Mouse (Mus musculus) neural tube, embryonic 10.5 days (tissue): ENCODE measurements at regions not wholly inside any gene's neighbourhood (a gene's known extent, or its start where the extent isn't known, plus 50 kb on each side); places are given as distances from the start of the nearest gene placed in this dataset.

Experiments used
- DNase-seq: peaks from one replicate; pipeline ENCODE4 v3.0.0-alpha.2; 2017; ENCODE audit warnings: low spot score; ENCODE audit errors: extremely low spot score

DNA sequence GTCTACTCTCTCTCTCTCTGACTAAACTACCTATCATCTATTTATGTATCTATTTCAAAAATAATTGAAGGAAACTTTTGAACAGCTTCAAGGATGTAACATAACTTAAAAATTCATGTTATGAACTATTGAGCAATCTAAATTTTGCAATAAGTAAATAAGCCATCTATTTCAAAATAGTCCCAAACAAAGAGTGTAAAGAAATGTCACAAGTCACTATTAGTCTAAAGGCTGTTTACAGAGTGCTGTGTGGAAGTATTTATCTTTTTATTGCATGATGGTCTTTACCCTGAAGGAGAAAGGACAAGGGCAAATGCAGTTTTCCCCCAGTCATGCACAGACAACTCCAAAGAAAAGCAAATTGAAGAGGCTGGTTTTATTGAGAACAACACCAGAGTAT is 496.0 kb downstream of the Olfm4 start:
- DNase-seq, result no peak

DNA sequence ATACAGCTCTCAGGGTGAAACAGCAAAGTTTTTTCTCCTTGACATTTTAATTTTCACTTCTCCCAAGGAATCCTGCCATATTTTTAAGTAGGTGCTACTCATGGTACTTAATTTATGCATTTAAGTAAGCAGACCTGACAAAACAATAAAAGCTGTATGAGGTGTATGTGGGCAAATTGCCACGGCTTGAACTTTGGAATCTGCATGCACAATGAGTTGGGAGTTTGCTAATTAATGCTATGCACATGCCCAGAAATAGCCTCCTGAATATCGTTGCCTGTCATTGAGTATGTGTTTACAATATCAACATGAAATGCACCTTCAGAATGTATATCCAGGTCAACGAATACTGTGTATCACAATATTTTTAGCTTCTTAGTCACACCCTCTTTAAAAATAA is 498.9 kb downstream of the Olfm4 start:
- DNase-seq, result no peak

DNA sequence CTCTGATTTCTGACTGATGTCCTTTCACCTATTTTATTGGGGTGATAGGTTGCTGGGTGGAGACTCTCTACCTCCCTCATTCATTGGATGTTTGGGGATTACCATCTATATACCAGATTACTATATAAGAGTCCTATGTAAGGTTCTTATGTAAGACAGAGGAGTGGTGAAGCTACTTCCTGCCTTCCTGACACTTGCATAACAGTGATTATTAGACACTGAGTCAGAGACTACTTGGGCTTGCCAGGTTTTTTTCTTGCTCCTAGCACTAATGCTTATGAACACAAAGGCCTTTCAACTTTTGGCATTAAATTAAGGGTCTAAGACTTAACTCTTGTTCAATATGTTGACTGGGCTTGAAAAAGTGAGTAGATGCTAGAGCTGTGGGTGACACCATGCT is 500.4 kb downstream of the Olfm4 start:
- DNase-seq, result no peak

DNA sequence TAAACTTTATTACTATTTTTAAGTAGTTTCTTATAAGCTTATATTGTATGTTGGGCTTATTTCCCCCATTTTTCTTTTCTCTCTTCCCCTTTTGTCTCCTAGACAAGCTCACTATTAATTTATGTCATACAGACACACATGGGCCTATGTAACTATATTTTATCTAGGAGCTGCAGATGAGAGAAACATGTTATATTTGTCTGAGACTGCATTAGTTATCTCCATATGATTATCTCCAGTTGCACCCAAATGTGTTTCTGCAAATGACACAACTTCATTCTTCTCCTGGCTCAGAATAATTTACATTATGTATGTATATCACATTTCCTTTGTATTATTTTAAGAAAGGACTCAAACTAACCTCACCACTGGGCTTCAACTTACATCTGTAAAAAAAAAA is 501.3 kb downstream of the Olfm4 start:
- no peak for DNase-seq

DNA sequence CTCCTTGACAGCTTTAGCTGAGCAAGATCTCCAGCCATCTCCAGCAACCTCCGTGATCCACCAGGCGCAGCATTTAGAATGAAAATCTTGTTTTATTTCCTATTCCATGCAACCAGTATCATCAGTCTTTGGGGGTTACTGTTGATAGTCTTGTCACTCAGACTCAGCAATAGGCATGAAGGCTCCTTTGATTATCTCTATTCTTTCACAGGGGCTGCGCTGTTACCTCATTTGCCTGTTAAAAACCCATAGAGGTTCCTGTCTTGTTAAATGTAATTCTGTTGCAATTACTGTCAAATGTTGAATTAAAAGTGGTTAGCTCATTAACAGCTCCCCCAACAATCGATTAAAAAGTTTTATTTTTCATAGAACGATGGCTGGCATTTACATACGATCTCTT is 502.7 kb downstream of the Olfm4 start:
- DNase-seq, result no peak

DNA sequence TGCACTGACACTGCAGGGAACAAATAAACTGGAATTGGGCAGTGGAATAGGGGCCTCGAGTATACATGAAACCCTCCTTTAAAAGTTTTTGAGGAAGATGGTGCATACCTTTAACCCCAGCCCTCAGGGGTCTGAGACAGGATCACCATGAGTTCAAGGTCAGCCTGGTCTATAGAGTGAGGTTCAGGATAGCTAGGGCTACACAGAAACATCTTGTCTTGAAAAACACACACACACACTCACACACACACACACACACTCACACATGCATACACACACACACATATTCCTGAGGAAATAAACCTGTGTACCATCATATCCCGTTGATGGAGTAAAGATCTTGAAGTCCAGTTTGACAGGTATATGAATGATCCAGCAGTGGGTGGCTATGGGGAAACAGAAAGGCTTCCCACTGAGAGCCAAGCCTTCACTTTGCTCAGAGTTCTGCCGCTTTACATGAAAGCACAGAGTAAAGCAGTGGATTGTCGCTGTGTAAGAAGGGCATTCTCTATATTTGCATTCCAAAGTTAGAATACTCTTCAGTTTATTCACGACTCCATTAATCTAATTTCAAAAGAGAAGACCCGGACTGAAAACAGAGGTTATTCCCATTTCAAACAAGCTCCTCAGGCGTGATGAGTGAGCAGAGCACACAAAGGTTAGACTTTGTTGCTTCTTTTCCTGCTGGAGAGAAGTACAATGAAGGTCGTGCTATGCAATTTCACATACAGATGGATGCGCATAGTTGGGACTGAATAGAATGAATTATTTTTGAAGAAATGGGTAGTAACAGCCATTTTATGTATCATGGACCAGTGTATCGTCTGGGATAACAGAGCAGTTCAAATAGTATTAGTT is 508.4 kb downstream of the Olfm4 start:
- DNase-seq, result no peak

DNA sequence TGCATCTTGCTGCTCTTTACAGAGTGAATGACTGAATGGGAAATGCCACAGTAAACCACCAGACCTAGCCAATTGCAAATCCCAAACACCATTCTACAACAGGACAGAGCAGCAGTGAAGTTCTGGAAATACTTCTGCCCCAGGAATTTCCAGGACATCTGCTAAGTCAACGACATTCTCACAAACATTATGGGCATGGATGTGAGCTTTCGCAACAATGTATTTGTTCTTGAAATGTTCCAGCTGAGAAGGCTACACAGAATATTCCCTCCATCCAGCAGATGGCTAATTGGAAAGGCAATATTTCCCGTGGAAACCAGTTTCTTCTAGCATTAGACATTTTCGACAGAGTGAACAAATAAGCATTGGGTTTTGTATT is 509.0 kb downstream of the Olfm4 start:
- no peak for DNase-seq

DNA sequence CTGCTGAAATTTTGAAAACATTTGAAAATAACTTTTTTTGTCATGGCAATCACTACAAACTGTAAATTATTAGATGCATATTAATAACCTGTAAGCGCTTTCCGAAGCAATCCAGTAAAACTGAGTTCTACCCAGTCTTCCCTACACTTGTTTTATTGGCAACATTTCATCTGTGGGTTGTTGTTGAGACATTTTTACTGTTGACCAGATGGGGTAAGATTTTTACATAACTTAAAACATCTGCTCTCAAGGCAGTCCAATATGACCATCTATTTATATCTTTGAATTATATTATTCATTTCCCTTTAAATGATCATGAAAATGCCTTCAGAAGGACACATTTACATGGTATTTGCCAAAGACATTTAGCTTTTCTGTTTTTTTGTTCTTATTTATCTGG is 520.5 kb downstream of the Olfm4 start:
- no peak for DNase-seq

DNA sequence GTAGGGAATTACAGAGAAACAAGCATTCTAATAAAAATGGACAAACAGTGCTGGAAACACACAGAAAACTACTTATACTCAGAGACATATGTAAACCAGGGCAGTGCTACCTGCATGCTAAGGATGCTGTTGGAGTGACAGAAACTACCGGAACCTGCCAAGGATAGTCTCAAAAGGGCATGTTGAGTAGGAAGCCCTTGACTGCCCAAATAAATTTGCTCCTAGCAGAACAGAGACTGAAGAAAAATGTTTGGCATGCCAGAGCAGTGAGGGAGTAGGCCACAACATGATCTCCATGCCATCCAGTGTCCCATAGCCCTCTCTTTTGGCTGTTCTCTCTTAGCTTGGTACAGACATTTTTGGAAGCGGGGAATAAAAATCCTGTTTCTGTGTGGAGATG is 532.7 kb downstream of the Olfm4 start:
- DNase-seq, result no peak

DNA sequence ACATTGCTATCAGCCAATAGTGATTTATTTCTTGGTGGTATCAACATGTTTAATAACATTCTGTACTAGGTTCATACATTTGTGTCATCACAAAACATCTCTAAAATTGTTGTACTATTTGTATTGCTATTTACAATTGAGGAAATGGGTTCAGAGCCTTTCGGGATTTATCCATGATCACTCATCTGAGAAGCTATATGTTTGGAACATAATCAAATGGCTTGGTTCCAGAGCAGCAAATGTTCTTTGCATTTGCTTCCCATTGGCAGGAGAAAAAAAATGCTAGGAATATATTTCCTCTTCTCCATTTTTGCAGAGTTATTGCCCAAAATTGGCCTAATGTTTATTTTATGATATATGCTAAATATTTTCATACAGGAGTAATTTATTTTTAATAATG is 537.3 kb downstream of the Olfm4 start:
- no peak for DNase-seq

DNA sequence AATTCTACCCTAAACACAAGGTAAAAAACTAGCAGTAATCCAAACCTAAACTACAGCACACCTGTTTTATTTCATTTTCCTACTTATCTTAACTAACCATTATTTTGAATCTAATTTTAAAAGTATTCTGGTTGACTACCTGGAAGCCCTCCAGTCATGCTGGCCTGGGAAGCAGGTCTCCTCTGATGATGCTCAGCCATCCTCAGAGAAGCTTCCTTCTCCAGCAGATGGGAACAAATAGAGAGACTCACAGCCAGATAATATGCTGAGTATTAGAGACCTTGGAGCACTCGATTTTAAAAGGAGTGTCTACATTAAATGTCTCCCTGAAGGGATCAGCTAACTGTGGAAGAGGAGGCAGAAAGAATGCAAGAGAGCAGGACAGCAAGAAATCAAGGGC is 537.8 kb downstream of the Olfm4 start:
- no peak for DNase-seq

DNA sequence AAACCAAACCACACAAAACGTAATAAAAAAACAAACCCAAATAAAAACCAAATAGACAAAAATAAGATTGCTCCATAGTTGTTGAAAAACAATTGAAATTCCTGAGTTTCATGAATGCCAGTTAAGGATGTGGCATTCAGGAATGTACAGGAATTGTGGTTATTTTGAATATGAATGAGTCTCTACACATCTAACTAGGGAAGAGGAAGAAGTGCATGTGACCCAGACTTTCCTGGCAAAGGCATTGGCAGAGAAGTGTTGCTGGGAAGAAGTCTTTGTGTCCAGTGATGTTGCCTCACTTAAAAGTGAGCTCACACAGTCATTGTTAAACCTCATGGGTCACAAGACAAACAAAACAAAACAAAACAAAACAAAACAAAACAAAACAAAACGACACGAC is 538.7 kb downstream of the Olfm4 start:
- no peak for DNase-seq

DNA sequence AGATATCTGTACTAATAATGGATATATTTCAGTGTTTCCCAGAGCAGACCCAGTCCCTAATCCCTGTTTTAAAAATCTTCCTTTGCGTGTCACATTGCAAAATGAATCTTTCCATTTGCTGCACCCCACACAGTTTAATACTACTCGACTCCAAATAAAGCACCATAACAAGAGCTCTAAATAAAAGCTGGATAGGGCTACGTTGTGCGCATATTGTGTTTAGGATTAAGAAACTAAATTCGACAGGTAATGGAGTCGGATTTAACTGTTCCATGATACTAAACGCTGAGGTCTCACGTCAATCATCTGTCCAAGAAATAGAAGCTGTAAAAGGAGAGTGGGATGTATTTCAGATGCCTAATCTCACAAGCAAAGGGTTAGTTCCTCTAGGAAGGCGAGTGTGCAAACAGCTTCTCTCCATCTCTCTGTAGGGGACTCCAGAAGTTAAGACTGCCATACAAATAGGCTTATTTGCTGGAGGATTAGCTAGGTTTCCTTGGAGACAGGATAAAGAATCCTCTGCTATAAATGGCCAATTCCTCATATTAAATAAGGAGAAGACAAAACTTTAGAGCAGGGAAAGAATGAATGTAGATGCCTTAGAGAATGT is 544.6 kb downstream of the Olfm4 start:
- no peak for DNase-seq

DNA sequence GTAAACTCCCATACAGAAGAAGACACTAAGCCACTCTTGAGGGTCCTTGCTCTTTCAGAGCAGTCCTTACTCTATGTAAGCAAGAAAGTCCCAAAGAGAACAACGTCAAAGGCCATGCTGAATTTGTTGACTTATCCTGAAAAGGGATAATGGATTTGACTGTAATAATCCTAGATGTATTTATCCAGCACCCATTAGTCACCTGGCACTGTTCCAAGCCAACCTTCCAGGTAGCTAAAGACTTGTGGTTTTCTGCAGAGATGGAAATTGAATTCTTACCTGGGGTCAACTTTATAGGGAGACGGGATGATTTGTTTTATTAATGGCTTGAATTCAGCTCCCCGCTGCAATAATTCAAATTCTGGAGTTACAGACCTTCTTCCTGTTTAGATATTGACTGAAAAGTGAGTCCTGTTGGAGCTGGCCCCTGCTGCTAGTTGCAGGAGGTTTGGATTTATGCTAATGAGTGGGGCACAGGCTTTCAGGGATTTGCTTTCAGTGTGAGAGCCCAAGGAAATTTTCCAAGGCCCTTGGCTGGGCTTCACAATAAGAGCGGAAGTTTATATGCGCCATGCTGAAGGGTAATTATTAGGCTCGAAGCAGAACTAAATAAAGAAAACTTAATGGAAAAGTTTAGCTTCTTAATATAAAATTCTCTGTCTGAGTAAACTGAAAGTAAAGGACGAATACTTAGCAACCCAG is 552.3 kb downstream of the Olfm4 start:
- DNase-seq, result no peak

DNA sequence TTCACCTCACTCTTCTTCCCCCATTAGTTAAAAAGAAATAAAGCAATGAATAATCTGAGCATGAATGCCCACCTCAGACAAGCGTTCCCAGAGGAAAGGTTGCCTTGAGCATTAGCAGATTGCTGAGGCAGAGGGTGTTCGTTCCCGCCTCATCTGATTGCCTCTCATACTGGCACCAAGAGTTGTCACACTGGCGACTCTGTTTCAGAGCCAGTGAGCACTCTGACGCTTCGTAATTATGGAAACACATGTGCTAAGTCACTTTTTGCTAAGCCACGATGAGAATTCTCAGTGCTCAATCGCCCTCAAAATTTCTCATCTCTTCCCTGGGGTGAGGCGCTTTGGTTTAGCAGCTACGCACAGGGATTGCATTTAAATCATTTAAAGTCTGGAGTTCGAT is 576.1 kb downstream of the Olfm4 start:
- no peak for DNase-seq
